Mouse (Mus musculus): ENCODE results near the gene Ucn2. TPM values are rescaled to one million over a fixed set of nuclear protein-coding genes. Genes with fewer than 3 reads are reported as not detected.

Ucn2 gene
- total RNA-seq, 4 experiments from 2014 or later = 0.45 to 0.55 TPM; not detected in 2

DNA sequence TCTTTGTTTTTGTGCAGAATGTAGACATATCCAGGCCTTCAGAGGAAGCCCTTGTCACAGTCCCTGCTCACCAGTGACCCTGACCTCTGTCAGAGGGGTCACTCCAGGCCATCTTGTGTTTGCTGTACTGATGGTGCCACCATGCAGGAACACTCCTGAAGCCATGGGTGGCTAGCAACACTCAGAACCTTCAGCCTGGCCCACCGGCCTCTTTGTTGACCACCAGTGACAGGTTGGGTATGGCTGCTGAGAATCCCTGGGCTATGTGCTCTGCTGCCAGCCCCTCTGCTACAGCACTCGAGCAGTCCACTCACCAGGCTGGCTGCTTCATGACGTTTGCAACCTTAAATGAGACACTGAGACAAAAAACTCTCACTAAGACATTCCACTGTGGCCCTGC lies 44.5 kb downstream of the Ucn2 start:
- no peak for DNase-seq (ENCODE audit: low spot score in 2 of 2)

DNA sequence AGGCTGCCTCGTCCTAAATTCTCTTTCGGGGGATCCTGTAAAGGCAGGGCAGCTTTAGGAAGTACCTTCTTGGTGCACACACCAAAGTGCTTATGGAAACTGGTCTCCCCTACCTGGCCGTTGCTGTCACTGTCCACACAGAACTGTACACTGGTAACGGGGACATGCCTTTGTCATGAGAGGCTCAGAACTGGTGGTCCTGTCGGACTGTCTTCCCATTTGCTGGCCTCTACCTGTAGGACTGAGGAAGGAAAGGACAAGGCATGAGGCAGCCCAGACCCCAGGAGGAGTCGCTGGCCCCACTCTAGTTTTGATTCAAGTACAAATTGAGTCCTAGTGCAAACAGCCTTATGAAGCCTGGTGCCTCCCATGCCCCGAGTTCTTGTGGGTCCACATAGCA lies 45.2 kb downstream of the Ucn2 start:
- DNase-seq (ENCODE audit: low spot score in 2 of 2) = no peak

- no peak for DNase-seq (ENCODE audit: low spot score in 2 of 2)
Observed at GRCm38 (mm10) chr9:109031686-109032085, 45.9 kb downstream of the Ucn2 start.

- no peak for DNase-seq (ENCODE audit: low spot score in 2 of 2)
Observed at GRCm38 (mm10) chr9:109032435-109032834, 46.6 kb downstream of the Ucn2 start.

Small RNA genes lying within 50 kb of the gene (microRNA-seq; reads per million reads assigned to microRNA genes)
- 0 reads per million in 2 experiments for gene Mir711

Other genes with a start within 250 kb of the Ucn2 start
- 100 to 1,000 TPM; 195 to 221 (median 213) TPM for gene Ip6k2, start 202.2 kb upstream of the Ucn2 start, total RNA-seq (2022)
- gene Nckipsd, start 177.6 kb upstream of the Ucn2 start, total RNA-seq (2022) = 10 to 100 TPM; 70.0 to 74.4 (median 73.5) TPM
- gene Celsr3, start 159.7 kb upstream of the Ucn2 start, total RNA-seq (2022) = 10 to 100 TPM; 52.5 to 77.9 (median 69.6) TPM
- gene Slc26a6, start 132.7 kb upstream of the Ucn2 start, total RNA-seq (2022) = 10 to 100 TPM; 17.0 to 22.2 (median 20.2) TPM
- gene Tmem89, start 71.4 kb upstream of the Ucn2 start, total RNA-seq (2022) = under 1 TPM in 1 of 4 experiments, not detected in 3; 0.78 TPM
- 100 to 1,000 TPM; 343 to 352 (median 351) TPM for gene Uqcrc1, start 49.4 kb upstream of the Ucn2 start, total RNA-seq (2022)
- 1 to 10 TPM; 1.9 to 4.3 (median 3.9) TPM for gene Col7a1, start 32.4 kb upstream of the Ucn2 start, total RNA-seq (2022)
- gene Pfkfb4, start 5.8 kb downstream of the Ucn2 start, total RNA-seq (2022) = 10 to 100 TPM; 11.5 to 15.8 (median 15.4) TPM
- gene Shisa5, start 52.6 kb downstream of the Ucn2 start, total RNA-seq (2022) = 10 to 100 TPM; 56.6 to 94.6 (median 77.2) TPM
- gene Trex1, start 73.7 kb downstream of the Ucn2 start, total RNA-seq (2022) = 10 to 100 TPM; 13.7 to 18.3 (median 16.4) TPM
- 10 to 100 TPM; 26.3 to 31.2 (median 28.3) TPM for gene Atrip, start 88.1 kb downstream of the Ucn2 start, total RNA-seq (2022)
- gene Ccdc51, start 96.5 kb downstream of the Ucn2 start, total RNA-seq (2022) = 1 to 10 TPM; 7.8 to 9.2 (median 8.9) TPM
- gene Tma7, start 96.6 kb downstream of the Ucn2 start, total RNA-seq (2022) = 100 to 1,000 TPM; 284 to 327 (median 306) TPM
- 10 to 100 TPM; 82.9 to 99.8 (median 89.8) TPM for gene Plxnb1, start 109.4 kb downstream of the Ucn2 start, total RNA-seq (2022)
- gene Fbxw21, start 176.0 kb downstream of the Ucn2 start, total RNA-seq (2022) = not detected
- gene Fbxw13, start 210.0 kb downstream of the Ucn2 start, total RNA-seq (2022) = not detected
- gene Fbxw20, start 248.7 kb downstream of the Ucn2 start, total RNA-seq (2022) = not detected